Mouse (Mus musculus) small intestine, adult 2 months (tissue): ENCODE results near the gene Rassf8. TPM values are rescaled to one million over a fixed set of nuclear protein-coding genes. Genes with fewer than 3 reads are reported as not detected.

Experiments used
- H3K27ac ChIP-seq: fragments of 200-500 bp; 2 replicates; pipeline ENCODE4 v1.5.1; 2012; ENCODE audit warnings: low read depth, low read length, control low read depth, inconsistent platforms; ENCODE audit not compliant: insufficient read depth
- H3K27me3 ChIP-seq: fragments of 200-500 bp; 2 replicates; pipeline ENCODE4 v1.6.1; 2012; ENCODE audit warnings: mild to moderate bottlenecking, moderate library complexity, low read length, inconsistent platforms; ENCODE audit not compliant: control insufficient read depth, insufficient read depth
- H3K36me3 ChIP-seq: fragments of 200-500 bp; 2 replicates; pipeline ENCODE4 v1.6.1; 2012; ENCODE audit warnings: mild to moderate bottlenecking, low read length, control low read depth, inconsistent platforms; ENCODE audit not compliant: control insufficient read depth, insufficient read depth
- H3K4me1 ChIP-seq: fragments of 200-500 bp; 2 replicates; pipeline ENCODE4 v1.6.1; 2012; ENCODE audit warnings: low read length, inconsistent platforms, mixed read lengths; ENCODE audit not compliant: control insufficient read depth, insufficient read depth, insufficient read length
- H3K4me3 ChIP-seq: fragments of 200-500 bp; 2 replicates; pipeline ENCODE4 v1.5.1; 2012; ENCODE audit warnings: low read depth, mild to moderate bottlenecking, control low read depth, inconsistent platforms, low read length, moderate library complexity
- CTCF ChIP-seq: fragments of 200-500 bp; IDR thresholded peaks from 2 replicates; pipeline ENCODE4 v1.5.1; 2012; ENCODE audit warnings: low read depth, mild to moderate bottlenecking, control low read depth, inconsistent platforms, low read length, moderate library complexity, mixed read lengths; ENCODE audit not compliant: insufficient replicate concordance, insufficient read length; ENCODE audit errors: extremely low read depth
- POLR2A ChIP-seq: fragments of 200-500 bp; IDR thresholded peaks from 2 replicates; pipeline ENCODE4 v1.6.1; 2012; ENCODE audit warnings: low read depth, mild to moderate bottlenecking, control low read depth, inconsistent platforms, low read length, moderate library complexity
- WGBS: fragments of 180-500 bp; shearing (Covaris S2); methylation state at CpG from one replicate; pipeline ENCODE4 v1.1.7; 2018; 5-methylcytosine and 5-hydroxymethylcytosine counted together
- polyA plus RNA-seq: library from polyadenylated mRNA; depleted of rRNA; stranded (reverse); fragments of >200 nt; gene quantifications from 2 replicates; pipeline ENCODE4 v1.2.3, GENCODE M21; 2012

The Rassf8 gene
- polyA plus RNA-seq, 1 experiment, result 1.1 TPM

DNA sequence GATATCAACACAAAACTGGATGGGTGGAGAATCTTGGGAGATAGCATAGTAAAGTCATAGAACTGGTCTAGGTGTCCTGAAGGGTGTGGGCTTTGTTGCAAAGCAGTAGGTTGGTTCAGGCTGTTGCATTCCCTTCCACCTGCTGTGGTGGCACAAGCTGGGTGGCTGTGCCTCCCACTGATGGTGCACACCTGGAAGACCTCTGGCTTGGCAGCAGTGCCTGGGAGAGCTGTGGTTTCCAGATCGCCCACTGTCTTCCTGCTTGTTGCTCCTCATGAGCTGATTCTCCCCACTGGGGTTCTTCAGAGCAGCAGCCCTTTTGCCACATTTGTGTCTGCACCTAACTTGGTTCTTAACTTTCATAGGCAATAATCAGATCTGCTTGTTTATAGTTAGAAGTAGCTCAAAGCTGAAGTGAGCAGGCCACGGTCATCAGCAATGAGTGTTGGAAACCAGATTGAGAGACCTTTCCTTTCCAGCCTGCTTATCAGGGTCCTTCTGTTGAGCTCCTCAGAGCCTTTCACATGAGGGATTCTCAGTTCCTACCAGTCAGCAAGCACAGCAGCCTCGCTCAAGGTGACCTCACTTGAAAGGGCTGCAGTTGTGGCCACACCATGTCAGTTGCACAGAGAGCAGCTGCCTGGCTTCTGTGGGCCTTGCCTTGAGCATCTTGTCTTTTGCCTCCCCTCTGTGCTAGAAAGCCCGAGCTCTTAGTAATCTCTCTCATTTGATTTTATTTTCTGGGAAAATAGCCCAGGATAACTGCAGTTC is 13.9 kb downstream of the Rassf8 start:
- TF ChIP-seq POLR2A, result no peak
- TF ChIP-seq CTCF, result no peak
- H3K36me3 ChIP-seq, result no peaks in the 10 kb centered on the region
- no peak overlapping the region for H3K27ac ChIP-seq
- no peak overlapping the region for H3K4me3 ChIP-seq
- peaks cover 2% of the 10 kb centered on the region; the same call in 1 of the 2 replicates for H3K4me1 ChIP-seq
- no peaks in the 10 kb centered on the region for H3K27me3 ChIP-seq
- 74% methylated on average over 4 of the region's 4 CpGs for whole genome bisulfite sequencing

DNA sequence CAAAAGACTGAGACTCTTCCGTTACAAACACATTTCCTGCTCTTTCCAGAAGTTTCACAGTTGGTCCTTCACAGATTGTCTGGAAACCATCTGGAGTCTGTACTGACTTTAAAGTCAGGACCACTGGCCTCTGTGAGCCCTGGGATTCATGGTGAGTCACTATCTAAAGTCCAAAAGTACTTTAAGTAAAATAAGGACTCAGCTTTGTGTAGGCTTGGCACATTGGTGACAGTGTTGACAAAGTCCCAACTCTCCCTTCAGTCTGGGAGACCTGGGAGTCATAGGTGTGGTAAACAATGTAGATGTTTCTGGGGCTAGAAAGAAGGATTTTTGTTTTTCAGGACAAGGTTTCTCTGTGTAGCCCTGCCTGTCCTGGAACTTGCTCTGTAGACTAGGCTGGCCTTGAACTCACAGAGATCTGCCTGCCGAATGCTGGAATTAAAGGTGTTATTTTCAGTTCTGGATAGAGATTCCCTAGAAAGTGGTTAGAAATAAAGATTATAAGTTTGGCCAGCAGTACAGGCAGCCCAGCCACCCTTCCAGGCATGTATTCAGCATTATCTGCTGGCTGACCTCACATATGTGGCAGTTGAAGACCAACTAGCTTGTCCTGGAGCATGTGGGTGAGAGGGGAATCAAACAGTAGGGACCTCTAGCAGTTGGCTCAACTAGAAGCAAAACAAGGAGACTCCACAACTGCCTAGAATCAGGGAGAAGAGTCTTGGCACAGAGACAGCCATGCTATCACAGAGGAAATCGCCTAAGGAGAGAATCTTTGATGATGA is 14.8 kb downstream of the Rassf8 start:
- WGBS, result 66% methylated on average over 3 of the region's 3 CpGs

DNA sequence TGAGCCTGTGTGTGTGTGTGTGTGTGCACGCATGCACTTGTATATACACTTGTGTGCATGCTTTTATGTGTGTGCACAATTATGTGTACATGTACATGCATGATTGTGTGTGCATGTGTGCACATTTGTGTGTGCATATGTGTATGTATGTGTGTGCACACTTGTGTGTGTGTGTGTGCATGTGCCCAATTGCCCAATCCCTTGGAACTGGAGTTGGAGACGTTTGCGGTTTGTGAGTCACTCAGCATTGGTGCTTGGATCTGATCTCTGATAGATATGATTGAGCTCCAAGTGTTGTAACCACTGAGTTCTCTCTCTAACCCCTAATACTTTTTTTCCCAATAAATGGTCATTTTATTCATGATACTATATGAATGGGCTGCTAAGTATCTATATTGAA is 15.5 kb downstream of the Rassf8 start:
- Histone ChIP-seq H3K4me3 (no peak overlapping the region), H3K4me1 (peaks cover 2% of the 10 kb centered on the region; the same call in 1 of the 2 replicates), H3K36me3 (no peaks in the 10 kb centered on the region), H3K27me3 (no peaks in the 10 kb centered on the region), H3K27ac (no peak overlapping the region)
- TF ChIP-seq CTCF (no peak), POLR2A (no peak)
- 78% methylated on average over 3 of the region's 3 CpGs for WGBS

More for the DNA sequence above, 14.8 kb downstream of the Rassf8 start:
- TF ChIP-seq CTCF (no peak), POLR2A (no peak)
- H3K27me3 ChIP-seq, result no peaks in the 10 kb centered on the region
- H3K36me3 ChIP-seq, result no peaks in the 10 kb centered on the region
- H3K4me1 ChIP-seq, result peaks cover 2% of the 10 kb centered on the region; the same call in 1 of the 2 replicates
- H3K4me3 ChIP-seq, result no peak overlapping the region
- H3K27ac ChIP-seq, result no peak overlapping the region

DNA sequence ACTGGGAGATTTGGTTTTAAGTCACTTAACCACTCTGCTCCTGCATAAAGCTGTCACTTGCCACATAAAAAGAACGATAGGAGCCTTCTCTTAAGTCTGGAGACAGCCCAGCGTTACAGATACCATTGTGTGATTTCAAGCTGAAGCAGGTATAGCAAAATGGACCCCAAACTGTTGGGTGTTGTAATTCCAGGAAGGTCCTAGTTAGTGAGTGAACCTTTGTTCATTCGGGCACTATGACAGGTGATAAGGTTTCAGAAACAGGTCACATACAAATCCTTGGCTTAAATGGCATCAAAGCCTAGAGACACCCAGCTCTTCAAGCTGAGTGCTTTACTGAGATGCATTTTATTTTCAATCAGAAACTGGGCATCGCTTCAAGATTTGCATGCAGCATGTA is 16.5 kb downstream of the Rassf8 start:
- H3K36me3 ChIP-seq, result no peaks in the 10 kb centered on the region
- no peaks in the 10 kb centered on the region for H3K27me3 ChIP-seq
- peaks cover 2% of the 10 kb centered on the region; the same call in 1 of the 2 replicates for H3K4me1 ChIP-seq
- no peak overlapping the region for H3K4me3 ChIP-seq
- no peak overlapping the region for H3K27ac ChIP-seq
- TF ChIP-seq POLR2A (no peak), CTCF (no peak)
- 63% methylated on average over 4 of the region's 4 CpGs for WGBS

DNA sequence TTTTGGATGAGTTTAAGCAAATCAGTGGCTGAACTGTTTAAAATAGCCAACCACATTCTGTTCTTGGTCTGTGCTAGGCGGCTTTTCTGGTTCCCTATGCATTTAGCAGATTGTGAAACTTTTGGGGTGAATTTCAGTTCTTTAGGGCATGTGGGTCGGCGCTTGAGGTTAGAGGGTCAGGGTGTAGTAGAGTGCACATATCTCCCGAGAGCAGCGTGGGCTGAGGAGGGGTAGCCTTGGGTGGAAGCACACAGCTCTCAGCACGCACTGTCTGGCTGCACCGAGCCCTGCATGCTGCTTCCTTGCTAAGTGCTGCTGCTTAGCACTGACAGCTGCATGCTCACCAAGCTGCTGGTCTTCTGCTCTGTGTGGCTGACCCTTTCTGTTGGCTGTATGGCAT is 18.5 kb downstream of the Rassf8 start:
- Histone ChIP-seq H3K4me3 (no peak overlapping the region), H3K36me3 (no peaks in the 10 kb centered on the region), H3K4me1 (peaks cover 2% of the 10 kb centered on the region; the same call in 1 of the 2 replicates), H3K27ac (no peak overlapping the region), H3K27me3 (no peaks in the 10 kb centered on the region)
- WGBS, result 61% methylated on average over 7 of the region's 7 CpGs
- TF ChIP-seq POLR2A (no peak), CTCF (no peak)

DNA sequence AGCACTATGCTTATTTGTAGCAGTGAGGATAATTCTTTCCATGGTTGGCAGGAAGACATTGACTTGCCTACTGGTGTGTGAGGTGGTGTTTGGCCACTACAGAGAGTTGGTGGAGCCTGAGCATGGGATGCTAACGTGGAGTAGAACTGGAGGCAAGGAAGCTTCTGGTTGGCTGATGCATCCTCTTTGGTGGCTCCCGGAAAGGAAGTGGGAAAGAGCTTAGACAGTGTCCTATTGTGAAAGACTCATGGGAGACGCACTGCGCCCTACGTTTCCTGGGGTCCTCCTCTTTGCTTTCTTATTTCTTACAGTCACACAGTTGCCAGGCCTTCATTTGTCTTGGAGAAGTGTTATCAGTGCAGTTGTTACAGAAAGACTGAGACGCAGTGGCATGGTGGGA is 20.4 kb downstream of the Rassf8 start:
- H3K36me3 ChIP-seq, result no peaks in the 10 kb centered on the region
- no peak overlapping the region for H3K4me3 ChIP-seq
- 77% methylated on average over 6 of the region's 6 CpGs for WGBS
- no peak for TF ChIP-seq POLR2A
- no peak for TF ChIP-seq CTCF
- H3K27ac ChIP-seq, result no peak overlapping the region
- H3K27me3 ChIP-seq, result no peaks in the 10 kb centered on the region
- no peaks in the 10 kb centered on the region for H3K4me1 ChIP-seq

DNA sequence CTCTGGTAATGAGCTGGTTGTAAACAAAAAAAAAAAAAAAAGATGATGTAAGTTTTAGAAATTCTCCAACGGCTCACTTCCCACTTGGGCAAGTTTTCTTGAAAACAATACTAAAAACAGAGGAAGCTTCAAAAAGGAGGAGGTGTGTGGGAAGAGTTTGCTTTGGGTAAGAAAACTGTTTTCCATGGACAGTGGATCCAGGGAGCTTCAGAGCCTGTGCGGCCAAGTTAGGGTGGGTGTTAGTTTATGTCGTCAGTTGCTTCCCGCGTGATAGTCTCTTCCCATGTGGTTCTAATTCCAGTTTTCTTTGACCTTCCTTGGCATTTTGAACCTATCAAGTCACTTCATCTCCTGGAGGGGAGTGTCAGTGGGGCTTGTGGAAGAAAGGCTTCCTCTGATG is 21.1 kb downstream of the Rassf8 start:
- H3K4me1 ChIP-seq, result no peaks in the 10 kb centered on the region
- no peaks in the 10 kb centered on the region for H3K36me3 ChIP-seq
- H3K4me3 ChIP-seq, result no peak overlapping the region
- WGBS, result 77% methylated on average over 5 of the region's 5 CpGs
- TF ChIP-seq POLR2A (no peak), CTCF (no peak)
- no peak overlapping the region for H3K27ac ChIP-seq
- no peaks in the 10 kb centered on the region for H3K27me3 ChIP-seq
